Mouse (Mus musculus) lung, postnatal 0 days (tissue): ENCODE data around the gene Tuba3b. TPM values are rescaled to one million over a fixed set of nuclear protein-coding genes. Genes with fewer than 3 reads are reported as not detected.

Experiments
- ATAC-seq: fragments of 200-750 bp; cut with Nextera tagmentation; 2 replicates; pipeline ENCODE4 v1.8.0; 2017; ENCODE audit warnings: moderate library complexity
- DNase-seq: peaks from one replicate; pipeline ENCODE4 v3.0.0-alpha.2; 2016; ENCODE audit warnings: low spot score
- H3K27ac ChIP-seq: fragments of 300-500 bp; sonication (generic); 2 replicates; pipeline ENCODE4 v1.5.1; 2014; ENCODE audit warnings: antibody characterized with exemption, mild to moderate bottlenecking, low read length, mixed read lengths
- H3K27me3 ChIP-seq: fragments of 300-500 bp; sonication (generic); replicated peaks from 2 replicates; pipeline ENCODE4 v1.6.1; 2014; ENCODE audit warnings: low read length, mixed read lengths; ENCODE audit not compliant: insufficient read depth
- H3K36me3 ChIP-seq: fragments of 300-500 bp; sonication (generic); 2 replicates; pipeline ENCODE4 v1.6.1; 2014; ENCODE audit warnings: low read length, mixed read lengths; ENCODE audit not compliant: insufficient read depth
- H3K4me1 ChIP-seq: fragments of 300-500 bp; sonication (generic); 2 replicates; pipeline ENCODE4 v1.6.1; 2014; ENCODE audit warnings: antibody characterized with exemption, low read depth, low read length, mixed read lengths; ENCODE audit not compliant: insufficient read depth
- H3K4me2 ChIP-seq: fragments of 300-500 bp; sonication (generic); replicated peaks from 2 replicates; pipeline ENCODE4 v1.6.1; 2014; ENCODE audit warnings: low read depth, mild to moderate bottlenecking, low read length, moderate library complexity, mixed read lengths
- H3K4me3 ChIP-seq: fragments of 300-500 bp; sonication (generic); 2 replicates; pipeline ENCODE4 v1.5.1; 2014; ENCODE audit warnings: low read depth, low read length
- H3K9ac ChIP-seq: fragments of 300-500 bp; sonication (generic); replicated peaks from 2 replicates; pipeline ENCODE4 v1.6.1; 2014; ENCODE audit warnings: low read depth, mild to moderate bottlenecking
- H3K9me3 ChIP-seq: fragments of 300-500 bp; sonication (generic); 2 replicates; pipeline ENCODE4 v1.6.1; 2016; ENCODE audit warnings: low read length, mixed read lengths
- CTCF ChIP-seq: IDR thresholded peaks from 2 replicates; pipeline ENCODE4 v1.5.1; 2016; ENCODE audit warnings: antibody characterized with exemption, mild to moderate bottlenecking
- EP300 ChIP-seq: IDR thresholded peaks from 2 replicates; pipeline ENCODE4 v1.6.1; 2016; ENCODE audit warnings: antibody characterized with exemption, mild to moderate bottlenecking, control low read depth
- WGBS: fragments of 180-500 bp; shearing (Covaris S2); extraction: QIAGEN DNeasy Blood & Tissue Kit; methylation state at CpG from one replicate; pipeline ENCODE4 v1.1.7; 2014; 5-methylcytosine and 5-hydroxymethylcytosine counted together
- polyA plus RNA-seq: library from polyadenylated mRNA; unstranded; fragments of >200 nt; fragmentation: Nextera tagmentation; extraction: Ambion mirVana; gene quantifications from 2 replicates; pipeline ENCODE4 v1.2.1, GENCODE M21; 2015

Tuba3b gene
- polyA plus RNA-seq, 1 experiment from 2014 or later, result not detected

GRCm38 (mm10) chr6:145604126-145604525, 11.4 kb upstream of the Tuba3b start:
- no peaks in the 10 kb centered on the region for H3K4me1 ChIP-seq
- no peak for DNase-seq
- no peaks in the 10 kb centered on the region for H3K9me3 ChIP-seq
- no peak overlapping the region for H3K4me2 ChIP-seq
- no peaks in the 10 kb centered on the region for H3K27me3 ChIP-seq
- TF ChIP-seq CTCF, result no peak
- no peak for TF ChIP-seq EP300
- ATAC-seq, result no peak
- no peak overlapping the region for H3K27ac ChIP-seq
- 57% methylated on average over 2 of the region's 2 CpGs for WGBS
- H3K9ac ChIP-seq, result no peak overlapping the region
- H3K4me3 ChIP-seq, result no peak overlapping the region
- H3K36me3 ChIP-seq, result no peaks in the 10 kb centered on the region

DNA sequence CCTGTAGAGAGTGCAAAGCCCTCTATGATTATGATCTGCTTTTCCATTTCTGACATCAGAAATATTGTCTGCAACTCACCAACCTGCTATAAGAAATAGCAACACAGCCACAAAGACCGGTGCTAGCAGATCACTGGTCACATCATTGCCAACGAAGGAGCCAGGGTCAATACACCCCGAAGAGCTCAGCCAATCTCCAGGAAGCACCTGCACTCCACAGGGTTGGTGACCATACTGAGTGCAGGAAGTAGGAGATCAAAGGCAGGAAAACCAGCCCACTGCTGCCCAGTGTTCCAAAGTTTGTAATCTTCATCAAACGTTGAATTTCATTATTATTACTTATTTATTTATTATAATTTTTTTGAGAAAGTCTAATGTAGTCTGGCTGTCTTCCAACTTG, 10.9 kb upstream of the Tuba3b start:
- 45% methylated on average over 4 of the region's 4 CpGs for WGBS
- Histone ChIP-seq H3K4me3 (no peak overlapping the region), H3K4me1 (no peaks in the 10 kb centered on the region), H3K4me2 (no peak overlapping the region), H3K36me3 (no peaks in the 10 kb centered on the region), H3K27ac (no peak overlapping the region), H3K27me3 (no peaks in the 10 kb centered on the region), H3K9me3 (no peaks in the 10 kb centered on the region), H3K9ac (no peak overlapping the region)
- peak; percentile 69 for ATAC-seq
- TF ChIP-seq CTCF (no peak), EP300 (0 out of 2 replicates have a peak, but pooled peaks have one; percentile 10)
- peak; percentile 30 for DNase-seq

DNA sequence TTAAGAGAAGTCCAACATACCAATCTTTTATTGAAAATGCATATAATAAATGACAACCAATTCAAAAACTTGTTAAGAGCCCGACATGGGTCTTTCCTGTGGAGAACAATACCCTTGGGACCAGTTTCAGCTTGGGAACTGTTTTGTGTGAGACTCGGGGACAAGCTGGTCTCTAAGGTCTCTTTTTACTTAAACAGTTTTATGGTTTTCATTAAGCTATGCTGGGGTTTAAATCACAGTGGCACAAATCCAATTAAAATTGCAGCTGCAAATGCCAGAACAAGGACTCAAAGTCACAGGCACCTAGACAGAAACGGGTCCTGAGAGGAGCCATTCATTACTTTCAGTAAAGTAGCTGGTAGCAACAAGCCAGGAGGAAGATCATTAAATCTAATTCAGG, 10.4 kb upstream of the Tuba3b start:
- Histone ChIP-seq H3K27ac (0 out of 2 replicates have a peak overlapping the region, but pooled peaks have one; percentile 1), H3K4me1 (no peaks in the 10 kb centered on the region), H3K36me3 (no peaks in the 10 kb centered on the region), H3K9me3 (no peaks in the 10 kb centered on the region), H3K4me3 (no peak overlapping the region), H3K27me3 (no peaks in the 10 kb centered on the region), H3K9ac (no peak overlapping the region), H3K4me2 (no peak overlapping the region)
- DNase-seq (no peak), ATAC-seq (no peak)
- WGBS, result 50% methylated on average over 3 of the region's 3 CpGs
- no peak for TF ChIP-seq EP300
- no peak for TF ChIP-seq CTCF

GRCm38 (mm10) chr6:145607746-145608145, 7.8 kb upstream of the Tuba3b start:
- WGBS, result 71% methylated on average over 4 of the region's 4 CpGs
- no peak overlapping the region for H3K27ac ChIP-seq

DNA sequence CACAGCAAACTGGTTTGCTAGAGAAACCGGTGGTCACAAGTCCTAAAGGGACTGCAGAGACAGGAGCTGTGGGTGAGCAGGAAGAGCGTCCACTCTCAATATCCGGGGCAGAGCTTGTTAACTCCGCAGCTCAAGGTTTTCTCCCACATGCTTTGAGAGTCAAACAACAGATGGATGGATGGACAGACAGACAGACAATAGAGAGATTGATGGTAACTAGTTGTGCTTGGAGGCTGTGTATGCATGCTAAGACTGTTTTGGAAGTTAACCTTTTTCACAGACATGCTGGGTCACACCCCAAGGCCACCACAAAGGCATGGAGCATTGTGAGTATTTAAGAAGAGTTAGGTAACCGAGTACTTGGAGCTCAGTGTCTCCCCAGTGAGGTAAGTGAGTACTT, 6.9 kb upstream of the Tuba3b start:
- H3K36me3 ChIP-seq, result no peaks in the 10 kb centered on the region
- WGBS, result 82% methylated on average over 5 of the region's 5 CpGs
- TF ChIP-seq CTCF (no peak), EP300 (no peak)
- no peak overlapping the region for H3K27ac ChIP-seq
- no peak overlapping the region for H3K9ac ChIP-seq
- no peaks in the 10 kb centered on the region for H3K4me1 ChIP-seq
- H3K9me3 ChIP-seq, result no peaks in the 10 kb centered on the region
- no peak overlapping the region for H3K4me3 ChIP-seq
- ATAC-seq (no peak), DNase-seq (no peak)
- H3K4me2 ChIP-seq, result no peak overlapping the region
- H3K27me3 ChIP-seq, result no peaks in the 10 kb centered on the region

More at GRCm38 (mm10) chr6:145607746-145608145, 7.8 kb upstream of the Tuba3b start:
- no peak for TF ChIP-seq EP300
- no peak for TF ChIP-seq CTCF
- no peak for ATAC-seq
- Histone ChIP-seq H3K9me3 (no peaks in the 10 kb centered on the region), H3K36me3 (no peaks in the 10 kb centered on the region), H3K4me1 (no peaks in the 10 kb centered on the region), H3K9ac (no peak overlapping the region), H3K4me3 (no peak overlapping the region), H3K27me3 (no peaks in the 10 kb centered on the region), H3K4me2 (no peak overlapping the region)
- DNase-seq, result no peak

GRCm38 (mm10) chr6:145610901-145611300, 4.7 kb upstream of the Tuba3b start:
- 93% methylated on average over 5 of the region's 5 CpGs for WGBS
- no peak overlapping the region for H3K4me3 ChIP-seq
- H3K27me3 ChIP-seq, result no peaks in the 10 kb centered on the region
- DNase-seq (no peak), ATAC-seq (no peak)
- H3K36me3 ChIP-seq, result no peaks in the 10 kb centered on the region
- H3K4me1 ChIP-seq, result no peaks in the 10 kb centered on the region
- no peak overlapping the region for H3K4me2 ChIP-seq
- H3K27ac ChIP-seq, result no peak overlapping the region
- H3K9ac ChIP-seq, result no peak overlapping the region
- H3K9me3 ChIP-seq, result no peaks in the 10 kb centered on the region
- TF ChIP-seq CTCF, result no peak
- TF ChIP-seq EP300, result no peak

DNA sequence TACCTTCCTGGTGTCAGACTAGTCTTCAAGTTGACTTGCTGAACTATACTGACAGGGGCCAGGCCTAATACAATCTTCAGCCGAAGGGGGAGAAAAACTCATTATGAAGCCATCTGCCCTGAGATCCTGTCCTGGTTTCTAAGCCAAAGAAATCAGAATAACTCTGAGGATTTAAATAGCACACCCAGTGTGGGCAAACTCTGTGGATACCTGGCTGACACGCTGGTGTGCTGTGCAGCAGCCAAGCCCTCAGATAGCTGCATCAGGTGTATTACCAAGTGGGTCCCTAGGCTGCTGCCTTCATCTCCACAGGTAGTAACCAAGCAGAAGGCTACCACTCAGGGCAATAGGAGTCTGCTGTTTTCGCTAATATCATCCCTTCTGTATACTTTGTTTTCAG, 2.9 kb upstream of the Tuba3b start:
- Histone ChIP-seq H3K9ac (no peak overlapping the region), H3K9me3 (no peaks in the 10 kb centered on the region), H3K36me3 (no peaks in the 10 kb centered on the region), H3K4me2 (no peak overlapping the region), H3K4me3 (no peak overlapping the region), H3K27me3 (no peaks in the 10 kb centered on the region), H3K4me1 (no peaks in the 10 kb centered on the region), H3K27ac (no peak overlapping the region)
- WGBS, result 85% methylated on average over 3 of the region's 3 CpGs
- ATAC-seq, result no peak
- no peak for DNase-seq
- TF ChIP-seq CTCF, result no peak
- no peak for TF ChIP-seq EP300
